Mouse (Mus musculus) splenic B cell, adult 2 months (primary cell): ENCODE results near the gene Zfp719.

ENCODE experiments used
- DNase-seq: peaks from one replicate; pipeline ENCODE4 v3.0.0-alpha.2; 2011; ENCODE audit warnings: low read depth, low spot score
- H3K27me3 ChIP-seq: 2 replicates; pipeline ENCODE4 v1.6.1; 2012; ENCODE audit warnings: mild to moderate bottlenecking, low read length, moderate library complexity, mixed read lengths; ENCODE audit not compliant: control insufficient read depth, poor library complexity, insufficient read depth, severe bottlenecking
- H3K36me3 ChIP-seq: 2 replicates; pipeline ENCODE4 v1.6.1; 2012; ENCODE audit warnings: mild to moderate bottlenecking, low read length, moderate library complexity, mixed read lengths; ENCODE audit not compliant: control insufficient read depth, poor library complexity, insufficient read depth, severe bottlenecking

The Zfp719 gene

DNA sequence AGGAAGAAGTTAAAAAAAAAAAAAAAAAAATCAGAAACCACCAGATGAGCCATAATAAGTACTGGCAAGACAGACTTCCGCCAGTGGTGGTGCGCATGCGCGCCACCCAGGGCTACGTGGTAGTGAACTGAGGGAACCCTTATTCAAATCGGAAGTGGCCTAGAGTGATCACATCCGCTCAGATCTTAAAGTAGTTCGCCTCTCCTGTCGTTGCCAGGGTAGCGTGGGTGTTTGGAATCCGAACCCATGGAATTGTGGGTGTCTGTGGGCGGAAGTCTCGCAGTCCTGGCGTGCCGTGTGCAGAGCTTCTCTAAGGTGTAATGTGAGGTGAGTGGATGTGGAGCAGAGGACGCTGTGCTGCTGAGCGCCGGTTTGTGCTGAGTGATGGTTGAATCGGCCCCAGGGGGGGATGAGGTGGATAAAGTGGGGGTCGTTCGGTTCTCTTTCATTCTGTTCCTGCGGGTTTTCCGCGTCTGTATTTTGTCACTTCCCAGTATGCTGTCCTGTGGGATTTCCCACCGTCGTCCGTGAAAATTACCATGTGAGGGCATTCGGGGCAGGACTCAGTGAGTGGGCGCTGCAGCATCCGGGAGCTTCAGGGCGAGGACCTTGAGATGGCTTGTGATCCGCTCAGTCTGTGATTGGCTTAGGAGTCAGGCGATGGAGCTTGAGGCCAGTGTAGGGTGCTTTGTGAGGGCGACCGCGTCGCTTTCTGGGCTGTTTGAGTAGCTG lies at the start of gene Zfp719:
Gene Zfp719 (plus strand): TSS at position 171 of the 732 bp plus-strand sequence.
- Histone ChIP-seq H3K27me3 (no peaks in the 10 kb centered on the region), H3K36me3 (peaks cover 2% of the 10 kb centered on the region; the same call in 1 of the 2 replicates)
- DNase-seq = peak; percentile 96

DNA sequence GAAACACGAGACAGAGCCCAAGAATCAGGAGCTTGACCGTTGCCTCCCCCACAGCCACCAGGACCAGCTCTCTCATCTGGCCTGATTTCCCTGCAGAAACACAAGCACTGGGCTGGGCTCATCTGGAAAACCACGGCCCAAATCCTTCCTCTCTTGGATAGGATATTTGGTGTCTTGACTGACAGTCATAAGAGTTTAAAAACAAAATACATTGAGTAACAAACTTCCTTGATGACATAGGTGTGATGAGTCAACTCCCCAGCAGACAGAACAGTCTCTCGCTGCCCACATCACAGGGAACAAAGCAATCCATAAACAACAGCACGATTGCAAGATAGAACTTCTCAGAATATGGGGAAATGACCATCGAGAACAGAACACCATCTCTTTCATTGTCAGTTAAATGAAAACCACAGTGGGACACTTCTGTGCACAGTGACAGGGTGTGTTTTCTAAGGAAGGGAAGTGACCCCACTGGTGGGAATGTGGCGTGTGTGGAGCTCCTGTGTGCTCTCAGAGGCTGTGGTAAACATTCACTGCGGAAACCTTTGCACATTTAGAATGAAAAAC lies 49.1 kb upstream of the Zfp719 start:
- H3K36me3 ChIP-seq = no peaks in the 10 kb centered on the region
- DNase-seq = no peak
- H3K27me3 ChIP-seq = no peaks in the 10 kb centered on the region

DNA sequence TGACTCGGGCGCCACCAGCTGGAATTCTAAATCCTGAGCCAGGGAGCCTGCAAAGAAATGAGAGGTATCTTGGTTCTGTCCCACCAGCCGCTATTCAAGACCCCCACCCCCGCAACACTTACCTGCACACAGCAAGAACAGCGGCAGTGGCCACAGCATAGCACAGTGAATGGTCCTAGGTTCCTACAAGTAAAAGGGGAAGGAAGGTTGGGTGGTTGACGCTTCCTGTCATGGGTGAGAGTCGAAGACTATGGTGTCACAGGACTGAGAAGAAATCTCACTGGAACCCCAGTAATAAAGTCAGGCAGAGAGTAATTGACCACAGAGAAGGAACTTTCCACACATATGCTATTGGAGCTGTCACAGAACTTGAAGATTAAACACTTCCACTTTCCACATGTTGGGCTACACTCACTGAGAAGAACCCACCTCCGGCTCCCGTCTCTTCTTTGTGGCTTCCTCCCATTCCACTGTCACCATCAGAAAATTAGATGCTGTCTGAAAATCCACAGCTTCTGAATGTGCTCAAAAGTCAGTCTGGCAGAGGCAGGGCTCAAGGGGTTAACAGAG lies 46.4 kb upstream of the Zfp719 start:
- Histone ChIP-seq H3K27me3 (no peaks in the 10 kb centered on the region), H3K36me3 (no peaks in the 10 kb centered on the region)
- DNase-seq = peak; percentile 56

DNA sequence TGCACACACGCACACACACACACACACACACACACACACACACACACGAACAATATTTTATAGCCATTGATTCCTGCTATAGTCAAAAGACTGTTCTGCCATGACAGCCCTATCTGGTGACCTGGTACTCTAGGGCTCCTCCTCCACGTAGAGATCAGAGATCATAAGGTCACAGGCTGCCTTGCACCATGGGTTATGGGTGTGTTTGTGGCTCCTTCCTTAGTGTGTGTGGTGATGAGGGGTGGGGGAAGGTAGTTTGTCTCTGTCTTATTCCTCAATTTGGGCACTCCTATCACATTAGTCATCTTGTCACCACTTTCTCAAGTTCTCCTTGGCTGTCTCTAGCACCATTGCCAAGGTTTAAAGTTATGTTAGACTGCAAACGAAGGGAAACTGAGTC lies 40.9 kb upstream of the Zfp719 start:
- H3K27me3 ChIP-seq = no peaks in the 10 kb centered on the region
- H3K36me3 ChIP-seq = no peaks in the 10 kb centered on the region
- DNase-seq = no peak

DNA sequence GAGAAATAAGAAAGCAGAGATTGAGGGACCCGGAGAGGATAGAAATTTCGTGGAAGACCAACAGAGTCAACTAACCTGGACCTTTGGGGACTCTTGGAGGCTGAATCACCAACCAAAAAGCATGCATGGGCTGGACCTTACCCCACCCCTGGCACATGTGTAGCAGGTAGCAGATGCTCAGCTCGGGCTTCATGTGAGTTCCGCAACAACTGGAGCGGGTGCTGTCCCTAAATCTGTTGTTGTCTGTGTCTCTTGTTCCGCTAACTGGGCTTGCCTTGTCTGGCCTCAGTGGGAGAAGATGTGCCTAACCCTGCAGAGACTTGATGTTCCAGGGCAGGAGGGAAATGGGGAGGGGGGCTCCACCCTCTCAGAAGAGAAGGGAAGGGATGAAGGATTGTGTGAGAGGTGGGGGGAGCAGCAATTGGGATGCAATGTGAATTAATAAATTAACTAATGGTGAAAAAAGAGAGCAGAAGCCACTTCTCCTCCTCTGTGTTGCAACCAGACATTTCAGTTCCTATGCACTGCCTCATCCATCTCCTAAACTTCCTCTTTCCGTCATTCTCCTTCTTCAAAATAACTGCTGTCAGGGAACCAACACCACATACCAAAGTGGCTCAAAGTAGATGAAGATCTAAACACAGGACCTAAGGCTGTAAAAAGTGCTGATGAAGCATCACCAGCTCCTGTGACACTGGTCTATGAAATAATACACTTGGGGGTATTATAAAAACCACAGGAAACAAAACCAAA lies 35.0 kb upstream of the Zfp719 start, which contains the start of gene Cd33:
Gene Cd33 (minus strand): TSS at position 204 of the 753 bp plus-strand sequence.
- Histone ChIP-seq H3K27me3 (no peaks in the 10 kb centered on the region), H3K36me3 (no peaks in the 10 kb centered on the region)
- no peak for DNase-seq

DNA sequence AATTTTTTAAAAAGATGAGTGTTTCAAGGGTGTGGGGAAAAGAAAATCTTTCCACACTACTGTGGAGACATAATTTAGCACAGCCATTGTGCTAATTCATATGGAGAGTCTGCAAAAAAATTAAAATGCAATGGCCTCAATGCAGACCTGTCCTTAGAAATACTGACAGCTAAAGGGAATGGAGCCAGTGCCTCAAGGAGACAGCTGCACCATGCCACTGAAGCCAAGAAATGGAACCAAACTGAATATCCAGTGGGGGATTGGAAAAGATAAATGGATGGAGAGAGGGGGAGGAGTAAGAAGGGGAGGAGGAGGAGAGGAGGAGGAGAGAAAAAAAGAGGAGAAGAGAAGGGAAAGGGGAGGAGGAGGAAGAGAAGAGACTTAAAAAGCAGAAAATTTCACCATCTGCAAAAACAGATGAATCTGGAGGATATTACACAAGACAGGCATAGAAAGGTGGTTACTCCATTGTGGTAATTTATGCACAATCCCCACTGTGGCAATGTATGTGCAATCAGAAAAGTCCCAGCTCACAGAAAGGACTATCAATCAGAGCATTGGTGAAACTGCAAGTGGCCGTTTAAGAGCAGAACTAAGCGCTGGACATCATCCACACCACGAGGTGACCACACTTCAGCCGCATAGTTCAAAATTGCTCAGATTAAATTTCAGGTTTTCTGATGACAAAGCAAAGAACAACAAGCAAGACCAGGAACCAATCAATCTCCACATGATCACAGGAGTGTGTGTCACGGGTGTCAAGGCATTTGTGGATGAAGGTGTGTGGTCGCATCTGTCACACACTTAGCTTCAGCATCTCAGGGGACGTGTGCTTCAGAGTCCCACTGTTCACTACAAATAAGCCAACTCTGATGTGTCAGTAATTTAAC lies 33.5 kb upstream of the Zfp719 start:
- Histone ChIP-seq H3K27me3 (no peaks in the 10 kb centered on the region), H3K36me3 (no peaks in the 10 kb centered on the region)
- no peak for DNase-seq

DNA sequence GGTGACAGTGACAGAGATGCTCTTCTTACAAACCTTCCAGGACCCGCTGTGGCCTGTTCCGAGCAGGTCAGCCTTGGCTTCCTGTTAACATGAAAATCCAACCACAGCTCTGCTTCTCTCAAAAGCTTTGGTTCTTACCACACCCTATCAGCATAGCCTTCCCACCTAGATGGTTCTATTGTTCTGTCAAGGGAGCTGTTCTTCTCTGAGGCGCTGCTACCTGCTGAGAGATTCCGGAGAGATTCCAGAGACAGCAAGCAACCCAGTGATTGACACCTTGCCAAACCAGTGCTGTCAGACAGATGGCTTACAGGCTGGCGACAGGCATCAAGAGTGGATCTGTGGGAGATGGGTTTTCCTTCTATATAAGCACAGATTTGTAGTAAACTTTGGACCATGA lies 31.7 kb upstream of the Zfp719 start:
- H3K36me3 ChIP-seq = no peaks in the 10 kb centered on the region
- no peaks in the 10 kb centered on the region for H3K27me3 ChIP-seq
- DNase-seq = no peak

DNA sequence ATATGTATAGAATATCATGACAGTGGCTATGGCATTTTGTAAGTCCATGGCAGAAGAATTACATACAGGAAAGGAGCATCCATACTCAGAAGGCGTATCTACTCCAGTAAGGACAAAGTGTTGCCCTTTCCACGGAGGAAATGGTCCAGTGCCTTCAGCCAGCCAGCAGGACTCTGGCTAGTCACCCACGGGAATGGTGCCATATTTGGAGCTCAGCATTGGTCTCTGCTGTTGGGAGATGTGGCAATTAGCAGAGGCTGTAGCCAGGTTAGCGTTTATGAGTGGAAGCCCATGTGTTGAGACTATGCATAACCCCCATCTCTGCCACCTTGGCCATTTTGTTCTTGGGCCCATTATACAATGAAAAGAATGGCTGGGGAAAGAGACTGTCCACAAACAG lies 31.2 kb upstream of the Zfp719 start:
- no peak for DNase-seq
- Histone ChIP-seq H3K36me3 (no peaks in the 10 kb centered on the region), H3K27me3 (no peaks in the 10 kb centered on the region)

DNA sequence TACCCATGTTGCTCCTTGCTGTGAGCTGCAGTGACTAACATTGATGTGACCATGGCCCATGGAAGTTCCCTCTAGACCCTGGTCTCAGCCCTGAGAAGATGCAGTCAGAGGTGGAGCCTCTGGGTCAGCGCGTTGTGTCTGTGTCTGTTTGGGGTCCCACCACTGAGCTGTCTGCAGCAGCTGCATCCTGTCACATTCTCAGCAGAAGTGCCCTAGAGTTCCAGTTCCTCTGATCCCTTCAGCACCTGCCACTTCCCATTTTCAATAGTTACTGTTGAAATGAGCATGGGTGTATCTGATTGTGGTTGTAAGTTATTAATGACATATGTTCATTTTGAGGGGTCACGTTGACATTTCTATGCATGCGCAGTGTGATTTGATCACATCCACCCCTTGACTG lies 26.3 kb upstream of the Zfp719 start:
- peak; percentile 65 for DNase-seq
- no peaks in the 10 kb centered on the region for H3K27me3 ChIP-seq
- H3K36me3 ChIP-seq = no peaks in the 10 kb centered on the region

DNA sequence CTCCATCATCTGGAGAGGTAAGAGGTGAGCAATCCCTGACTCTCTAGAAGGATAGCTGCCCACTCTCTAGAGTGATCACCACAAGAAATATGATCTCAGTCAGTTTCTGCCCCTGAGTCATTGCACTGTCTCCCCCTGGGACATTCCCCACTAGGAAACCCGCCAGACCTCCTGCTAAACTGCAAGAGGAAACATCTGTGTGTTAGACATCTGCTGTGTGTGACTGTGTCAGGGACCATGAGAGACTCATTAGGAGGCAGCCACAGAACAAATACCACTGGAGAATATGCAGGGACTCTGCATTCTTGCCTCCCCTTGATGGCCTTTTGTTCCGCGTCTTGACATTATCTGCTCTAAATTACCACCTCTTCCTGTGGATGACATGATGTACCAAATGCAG lies 24.9 kb upstream of the Zfp719 start:
- no peaks in the 10 kb centered on the region for H3K36me3 ChIP-seq
- H3K27me3 ChIP-seq = no peaks in the 10 kb centered on the region
- peak; percentile 21 for DNase-seq

DNA sequence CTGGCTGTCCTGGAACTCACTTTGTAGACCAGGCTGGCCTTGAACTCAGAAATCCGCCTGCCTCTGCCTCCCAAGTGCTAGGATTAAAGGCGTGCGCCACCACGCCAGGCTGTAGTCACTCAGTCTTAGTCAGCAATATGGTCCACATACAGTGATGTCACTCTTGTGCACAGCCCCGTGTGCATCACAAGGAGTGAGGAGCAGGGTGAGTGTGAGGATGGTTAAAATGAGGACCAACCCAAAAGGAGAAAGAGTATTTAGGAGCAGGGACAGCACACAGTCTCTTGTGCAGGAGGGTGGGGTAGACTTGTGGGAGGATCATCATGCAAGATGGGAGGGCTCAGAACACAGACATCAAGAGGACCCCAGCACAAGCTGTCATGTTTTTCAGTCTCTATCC lies 24.1 kb upstream of the Zfp719 start:
- no peak for DNase-seq
- Histone ChIP-seq H3K27me3 (no peaks in the 10 kb centered on the region), H3K36me3 (no peaks in the 10 kb centered on the region)

DNA sequence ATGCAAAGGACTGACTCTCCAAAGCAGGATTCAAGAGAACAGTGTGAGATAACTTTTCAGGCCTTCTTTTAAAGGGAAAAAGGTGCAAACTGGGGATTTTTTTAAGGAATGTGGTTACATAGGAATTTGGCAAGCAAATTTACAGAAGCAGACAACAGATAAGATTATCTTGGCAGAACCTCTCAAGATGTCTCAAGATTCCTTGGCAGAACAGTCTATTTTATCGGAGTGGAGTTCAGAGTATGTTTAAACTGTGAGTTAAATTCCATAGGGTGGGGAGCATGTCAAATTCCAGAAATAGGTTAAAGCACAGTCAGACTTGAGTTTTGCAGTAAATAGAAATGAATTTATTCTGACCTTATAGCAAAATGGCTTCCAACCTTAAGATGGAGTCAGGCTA lies 22.5 kb upstream of the Zfp719 start:
- H3K27me3 ChIP-seq = no peaks in the 10 kb centered on the region
- DNase-seq = no peak
- H3K36me3 ChIP-seq = no peaks in the 10 kb centered on the region

DNA sequence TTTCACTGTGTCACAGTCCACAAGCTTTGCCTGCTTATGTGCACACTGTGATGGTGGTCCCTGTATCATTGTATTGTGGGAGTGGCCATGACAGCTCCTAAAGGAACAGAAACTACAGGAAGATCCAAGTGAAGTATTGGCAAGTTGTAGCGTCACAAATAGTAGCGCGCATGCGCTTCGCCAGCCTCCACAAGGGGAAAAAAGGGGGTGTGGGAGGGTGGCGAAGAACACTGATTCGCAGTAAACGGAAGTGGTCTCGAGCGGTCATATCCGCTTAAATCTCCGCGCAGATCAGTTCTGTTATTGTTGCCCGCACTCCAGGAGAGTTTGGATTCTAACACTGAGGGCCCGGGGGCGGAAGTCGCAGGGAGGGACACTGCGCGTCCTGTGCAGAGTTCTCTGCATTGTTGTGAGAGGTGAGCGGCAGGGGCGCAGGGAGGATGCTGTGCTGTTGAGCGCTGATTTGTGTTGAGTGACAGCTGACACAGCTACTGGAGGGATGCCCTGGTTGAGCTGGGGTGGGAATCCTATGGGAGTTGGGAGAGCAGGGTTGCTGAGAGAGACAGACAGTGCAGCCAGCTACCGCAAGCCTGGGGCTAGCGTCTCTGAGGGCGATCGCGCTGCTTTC lies 17.3 kb upstream of the Zfp719 start, which contains the start of gene Zfp658:
Gene Zfp658 (plus strand): TSS at position 251 of the 628 bp plus-strand sequence.
- Histone ChIP-seq H3K36me3 (no peaks in the 10 kb centered on the region), H3K27me3 (no peaks in the 10 kb centered on the region)
- peak; percentile 90 for DNase-seq

DNA sequence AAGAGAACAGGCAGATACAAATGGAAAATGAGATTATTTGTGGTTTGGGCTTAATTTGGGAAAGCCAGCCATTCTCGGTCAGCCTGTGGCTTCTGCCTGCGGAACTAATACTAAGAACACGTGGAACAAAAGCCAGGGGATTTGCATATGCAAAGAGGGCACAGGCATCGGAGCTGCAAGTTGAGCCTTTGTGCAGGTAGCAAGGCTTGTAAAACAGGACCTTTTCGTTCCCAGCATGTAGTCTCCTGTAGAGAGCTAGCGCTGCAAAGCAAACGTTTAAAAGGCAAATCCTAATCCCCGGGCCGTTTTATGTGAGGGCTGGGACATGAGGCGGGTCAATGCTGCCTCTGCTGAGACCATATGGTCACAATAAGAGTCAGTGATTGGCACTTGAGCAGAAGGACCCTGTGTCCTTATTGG lies 16.7 kb upstream of the Zfp719 start:
- DNase-seq = peak; percentile 86
- Histone ChIP-seq H3K36me3 (0 out of 2 replicates have a peak, but pooled peaks cover 4% of the 10 kb centered on the region), H3K27me3 (no peaks in the 10 kb centered on the region)
